Mouse (Mus musculus) right cerebral cortex, postnatal 10 days (tissue): Measurements from ENCODE around the gene Prss35.

Experiments
- DNase-seq, 2 experiments: peaks; one replicate each; pipeline ENCODE4 v3.0.0; 2021; ENCODE audit warnings: low spot score in 2 of 2

Gene Prss35

DNA sequence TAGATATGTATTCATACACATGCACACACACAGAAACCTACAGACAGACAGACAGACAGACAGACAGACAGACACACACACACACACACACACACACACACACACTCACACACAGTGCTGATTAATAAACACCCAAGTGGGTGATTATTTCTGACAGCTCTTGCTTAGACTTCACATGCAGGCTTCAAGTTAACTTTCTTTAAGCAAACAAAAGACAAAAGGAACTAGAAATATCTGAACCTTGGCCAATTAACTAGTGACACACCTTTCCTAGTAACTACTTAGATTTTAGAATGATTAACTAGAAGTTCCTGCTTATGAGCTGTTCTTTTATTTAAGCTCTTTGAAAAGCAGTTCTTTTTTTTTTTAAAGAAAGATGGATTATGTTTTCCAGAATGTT, 9.1 kb upstream of the Prss35 start:
- DNase-seq: no peak

DNA sequence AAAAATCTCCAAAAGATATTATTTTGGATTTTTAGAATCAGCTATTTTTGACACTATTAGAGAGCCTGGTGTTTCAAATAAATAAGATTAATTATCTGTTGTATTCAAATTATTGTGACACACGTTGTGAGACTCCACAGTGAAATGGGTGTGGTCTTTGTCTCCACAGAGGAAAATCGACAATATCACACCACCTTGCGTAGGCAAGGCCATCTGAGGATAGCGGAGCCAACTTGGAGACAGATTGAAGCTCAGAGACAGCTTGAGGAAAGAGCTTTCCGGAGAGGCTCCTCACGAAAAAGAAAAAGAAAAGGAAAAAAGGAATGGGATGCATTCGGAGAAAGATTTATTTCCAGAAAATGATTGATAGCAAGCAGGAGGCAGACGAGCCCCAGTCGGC, 8.7 kb upstream of the Prss35 start:
- DNase-seq: peak in 1 of 2 experiments; percentile 57

DNA sequence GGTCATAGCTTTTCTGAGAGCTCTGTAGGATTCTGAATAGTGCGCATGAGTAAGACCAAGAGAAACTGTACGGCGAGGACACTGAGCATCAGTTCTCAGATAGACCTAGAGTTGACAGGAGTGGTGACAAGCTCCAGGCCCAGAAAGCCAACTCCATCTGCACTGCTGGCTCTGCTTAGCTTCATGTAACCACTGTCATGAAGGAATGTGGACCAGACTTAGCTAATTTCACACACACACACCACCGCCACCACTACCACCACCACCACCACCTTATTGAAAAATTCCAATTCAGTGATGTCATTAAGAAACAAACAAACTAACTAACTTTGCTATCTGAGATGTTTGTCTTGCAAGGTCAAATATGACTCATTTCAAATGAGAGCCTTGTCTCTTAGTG, 6.5 kb upstream of the Prss35 start:
- DNase-seq: no peak

DNA sequence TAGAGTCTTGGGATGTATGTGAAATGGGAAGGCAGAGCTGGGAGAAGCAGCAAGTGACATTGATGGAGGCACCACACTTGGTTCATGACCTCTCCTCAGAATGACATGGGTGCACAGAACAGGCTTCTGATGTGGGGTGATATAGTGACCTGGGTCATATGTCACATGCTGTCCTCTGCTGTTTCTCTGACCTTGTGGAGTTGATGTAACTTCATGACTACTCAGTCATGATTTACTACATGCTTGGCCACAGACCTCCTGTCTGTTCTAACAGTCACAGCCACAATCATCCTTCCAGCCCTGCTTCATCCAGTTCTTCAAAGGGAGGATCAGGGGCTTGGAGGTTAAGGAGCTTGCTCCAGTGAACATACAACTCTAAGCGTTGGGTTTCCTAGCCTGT, 5.4 kb upstream of the Prss35 start:
- no peak for DNase-seq

DNA sequence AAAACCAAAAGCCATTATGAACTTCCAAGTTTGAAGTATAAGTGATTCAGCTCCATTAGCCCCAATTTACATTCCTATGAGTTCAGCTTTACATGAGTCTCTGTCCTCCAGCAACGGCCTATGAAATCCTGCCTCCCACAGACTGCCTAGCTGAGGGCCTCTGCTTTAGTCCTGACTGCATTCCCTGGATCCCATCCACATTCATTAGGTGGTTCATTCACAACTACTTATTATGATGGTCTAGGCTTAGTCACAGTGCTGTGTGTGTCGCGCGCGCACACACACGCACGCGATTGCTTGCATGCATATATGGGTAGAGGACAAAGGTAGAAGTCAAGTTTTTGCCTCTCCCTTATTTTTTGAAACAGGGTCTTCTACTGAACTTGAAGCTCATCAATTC, 4.6 kb upstream of the Prss35 start:
- DNase-seq: no peak

DNA sequence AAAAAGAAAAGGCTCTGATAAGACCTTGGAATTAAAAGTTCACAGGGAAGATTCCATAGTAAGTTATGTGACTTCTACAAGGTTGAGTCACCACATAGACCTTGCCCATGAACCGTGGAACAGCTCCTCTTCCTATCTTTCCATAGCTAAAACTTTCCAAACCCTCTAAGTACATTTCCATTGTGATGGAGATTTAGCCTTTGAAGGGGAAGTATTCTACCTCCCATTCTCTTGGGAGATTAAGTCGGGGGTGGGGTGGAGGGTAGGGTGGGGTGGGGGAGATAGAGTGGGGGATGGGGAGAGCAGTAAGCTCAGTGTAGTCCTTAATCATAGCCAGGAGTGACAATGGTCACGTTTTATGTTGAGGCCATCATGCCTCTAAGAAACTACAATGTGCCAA, 3.5 kb upstream of the Prss35 start:
- no peak for DNase-seq

DNA sequence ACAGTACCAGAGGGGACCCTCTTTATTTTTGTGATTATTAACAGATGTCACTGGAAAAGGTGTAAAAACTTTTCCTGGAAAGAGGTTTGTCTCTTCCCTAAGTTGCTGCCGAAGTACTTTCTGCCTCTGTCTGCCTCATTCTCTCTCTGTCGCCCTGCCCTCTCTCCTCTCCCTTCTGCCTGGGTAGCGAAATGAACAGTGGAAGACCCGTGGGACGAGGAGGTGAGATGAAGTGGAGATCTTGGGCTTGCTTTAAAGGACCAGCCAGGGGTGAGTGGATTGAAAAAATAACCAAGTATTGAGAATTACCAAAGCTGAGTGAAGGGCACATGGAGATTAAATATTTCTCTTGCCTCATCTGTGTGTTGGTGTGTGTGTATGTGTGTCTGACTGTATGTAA, 592 bp downstream of the Prss35 start:
- no peak for DNase-seq

DNA sequence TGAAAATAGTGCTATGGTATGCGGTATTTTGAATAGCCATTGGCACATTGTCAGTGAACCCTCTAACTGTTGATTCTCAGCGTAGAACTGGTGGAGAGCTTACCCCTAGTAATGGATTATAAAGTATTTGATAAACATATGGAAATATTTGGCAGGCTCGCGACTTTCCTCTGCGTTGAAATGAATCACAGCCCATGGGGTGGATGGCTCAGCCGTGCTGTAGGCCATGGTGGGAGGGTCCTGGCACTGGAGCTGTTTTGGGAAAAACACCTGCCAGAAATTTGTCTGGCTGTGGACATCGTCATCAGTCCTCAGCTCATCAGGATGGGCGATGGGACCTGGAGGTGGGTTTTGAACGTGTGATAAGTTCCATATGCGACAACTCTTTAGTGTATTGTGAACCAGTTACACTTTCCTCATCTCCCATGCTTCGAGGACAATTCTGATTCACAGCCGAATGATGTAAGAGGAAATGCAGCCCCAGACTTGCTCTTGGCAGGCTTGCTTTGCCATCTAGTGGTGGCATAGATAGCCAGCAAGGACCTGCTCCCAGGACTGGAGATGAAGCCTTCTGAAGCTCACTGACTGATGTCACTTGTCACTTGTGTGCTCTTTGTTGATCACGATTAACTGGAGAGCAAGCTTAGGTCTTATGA, 2.6 kb downstream of the Prss35 start:
- peak; percentile 88 for DNase-seq

DNA sequence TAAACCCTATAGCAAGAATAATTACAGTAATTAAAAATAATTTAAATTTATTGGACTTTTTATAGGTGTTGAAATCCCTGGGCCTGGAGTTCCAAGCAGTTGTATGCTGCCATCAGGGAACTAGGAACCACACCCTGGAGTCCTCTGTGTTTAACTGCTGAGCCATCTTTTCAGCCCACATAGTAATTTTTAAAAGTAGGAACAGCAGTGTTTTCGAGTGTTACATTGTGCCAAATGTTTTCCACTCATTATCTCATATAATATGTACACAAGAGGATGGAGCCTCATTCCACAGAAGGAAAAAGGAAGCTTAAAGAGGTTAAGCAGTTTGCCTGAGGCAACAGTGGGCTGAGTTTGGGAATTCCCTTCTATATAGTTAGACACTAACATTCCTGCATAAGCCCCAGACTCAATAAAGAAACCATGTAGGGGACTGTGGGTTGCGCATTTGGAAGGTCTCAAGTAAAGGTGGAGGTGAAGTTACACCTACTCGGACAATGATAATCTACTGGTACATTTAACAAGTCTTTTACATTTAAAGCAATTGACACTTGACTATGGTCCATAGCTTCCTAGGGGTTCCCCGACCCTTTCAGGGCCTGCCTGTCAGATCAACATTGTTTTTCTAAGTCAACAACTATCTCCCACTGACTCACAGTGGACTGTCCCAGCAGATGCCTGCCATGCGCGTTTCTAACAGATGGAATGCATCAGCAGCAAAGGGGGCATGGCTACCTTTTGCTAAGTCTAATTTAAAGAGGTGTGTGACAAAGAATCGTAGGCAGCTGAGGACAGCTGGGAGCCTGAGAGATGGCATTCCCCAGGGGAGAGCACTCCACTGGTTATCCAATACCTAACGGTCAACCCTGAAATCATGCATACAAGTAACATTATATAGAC, 19.3 kb downstream of the Prss35 start:
- DNase-seq: no peak

DNA sequence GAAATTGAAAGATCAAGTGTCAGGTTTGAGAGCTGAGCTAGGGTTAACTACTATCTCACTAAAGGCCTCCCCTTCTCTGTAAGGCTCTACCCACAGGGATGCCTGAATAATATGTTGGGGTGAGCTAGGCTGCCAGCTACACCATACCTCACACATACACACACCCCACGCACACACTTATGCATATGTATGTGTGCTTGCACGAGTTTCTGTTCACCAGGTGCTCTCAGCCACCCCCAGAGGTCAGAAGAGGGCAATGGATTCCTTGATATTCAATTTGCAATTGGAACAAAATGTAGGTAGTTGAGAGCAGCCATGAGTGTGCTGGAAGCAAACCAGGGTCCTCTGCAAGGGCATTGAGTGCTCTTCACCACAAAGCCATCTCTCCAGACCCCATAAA, 20.6 kb downstream of the Prss35 start:
- no peak for DNase-seq

DNA sequence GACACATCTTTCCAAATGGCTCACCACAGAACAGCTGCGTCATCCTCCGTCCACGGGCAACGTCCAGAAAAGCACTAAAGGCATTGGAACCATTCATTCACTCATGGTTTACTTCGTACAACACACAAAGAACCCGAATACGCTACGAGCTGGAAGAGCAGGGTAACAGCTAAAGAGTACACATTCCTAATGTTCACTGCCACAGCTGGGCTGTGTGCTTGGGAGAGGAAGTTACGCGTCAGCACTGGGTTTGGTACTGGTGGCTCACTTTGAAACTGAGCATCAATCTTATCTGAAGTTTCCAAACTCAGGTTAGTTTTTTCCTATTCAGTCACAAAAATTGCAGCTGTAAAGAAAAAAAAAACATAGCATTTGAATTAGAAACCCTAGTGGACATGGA, 23.5 kb downstream of the Prss35 start:
- DNase-seq: no peak

DNA sequence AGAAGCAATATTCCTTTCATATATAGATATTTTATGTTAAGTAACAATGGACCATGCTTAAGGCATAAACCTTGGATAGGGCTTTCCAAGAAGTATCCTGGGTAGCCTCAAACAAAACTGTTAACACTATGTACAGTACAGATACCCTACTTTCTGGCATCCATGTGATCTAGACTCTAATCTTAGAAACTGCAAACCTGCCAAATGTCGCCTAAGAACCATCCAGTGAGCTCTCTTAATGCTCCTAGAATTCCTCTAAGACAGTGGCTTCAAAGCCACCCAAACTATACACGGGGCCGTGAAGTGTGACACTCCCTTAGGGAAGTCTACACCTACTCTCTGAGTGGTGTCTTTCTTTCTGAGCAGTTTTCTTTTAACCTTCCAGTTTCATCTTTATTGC, 29.4 kb downstream of the Prss35 start:
- DNase-seq: no peak

DNA sequence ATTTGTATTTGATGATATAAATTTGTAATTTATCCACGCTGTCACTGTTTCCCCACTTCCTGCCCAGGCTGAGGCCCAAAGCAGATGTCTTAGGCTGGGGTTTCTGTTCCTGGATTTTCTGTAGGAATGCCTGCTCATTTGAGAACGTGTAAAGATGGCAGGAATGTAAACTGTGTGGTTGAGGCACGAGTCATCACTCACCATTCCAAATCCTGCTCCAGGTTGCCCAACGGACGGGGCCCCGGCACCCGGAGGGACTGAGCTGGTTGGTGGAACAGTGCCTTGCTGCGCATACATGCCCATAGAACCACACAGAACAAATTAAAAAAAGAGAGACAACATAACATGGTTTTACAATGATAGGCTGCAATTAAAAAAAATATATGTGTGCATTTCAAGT, 30.5 kb downstream of the Prss35 start:
- DNase-seq: no peak

DNA sequence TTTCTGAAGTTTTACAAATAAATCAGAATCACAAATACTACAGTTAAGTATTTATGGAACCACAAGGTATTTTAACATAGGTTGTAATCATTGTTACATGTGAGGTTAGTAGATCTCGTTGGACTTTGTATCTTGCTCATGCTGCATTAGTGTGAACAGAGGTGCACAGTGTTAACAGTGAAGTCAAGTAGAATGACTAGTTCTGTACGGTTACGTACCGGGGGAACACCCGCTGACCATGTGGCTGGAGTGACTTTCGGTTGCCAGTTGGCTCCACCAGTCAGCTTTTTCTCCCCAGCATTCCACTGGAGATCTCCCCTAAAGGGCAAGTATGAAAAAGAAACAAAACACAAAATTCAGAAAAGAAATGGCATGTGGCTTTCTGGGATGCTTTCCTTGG, 31.9 kb downstream of the Prss35 start:
- DNase-seq: no peak

DNA sequence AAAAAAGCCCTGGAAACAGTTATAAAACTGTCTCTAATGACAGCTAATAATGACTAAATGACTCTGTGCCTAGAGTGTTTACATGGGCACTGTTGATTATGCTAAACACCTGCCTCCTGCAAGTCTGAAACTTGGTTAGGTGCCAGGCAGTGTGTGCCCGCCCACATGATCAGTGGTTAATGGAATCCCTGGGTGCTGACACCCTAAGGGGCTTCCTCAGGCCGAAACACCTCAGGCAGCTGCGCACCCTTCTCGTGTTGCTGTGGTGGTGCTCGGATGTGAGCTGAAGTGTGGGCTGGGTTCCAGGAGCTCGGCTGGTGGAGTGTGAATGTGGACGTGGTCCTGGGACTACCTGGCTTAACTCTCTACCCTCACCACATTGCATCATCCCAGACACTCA, 33.9 kb downstream of the Prss35 start:
- DNase-seq: no peak

DNA sequence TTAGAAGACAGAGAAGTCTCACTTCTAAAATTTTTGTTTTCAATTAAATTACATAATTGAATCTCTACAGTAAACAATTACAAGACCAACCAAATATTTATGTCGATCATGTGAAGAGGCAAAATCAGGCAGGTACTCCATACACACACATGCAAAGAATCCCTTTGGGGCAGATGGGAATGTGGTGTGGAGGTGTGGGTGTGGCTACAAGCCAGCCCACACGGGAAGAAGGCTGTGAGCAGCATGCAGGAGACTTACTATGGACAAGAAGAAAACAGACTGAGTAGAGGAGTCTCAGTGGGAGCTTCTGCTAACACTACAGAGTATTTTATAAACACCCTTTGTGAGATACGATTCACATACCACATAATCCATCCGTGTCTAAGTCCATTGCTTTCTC, 34.8 kb downstream of the Prss35 start:
- DNase-seq: no peak

DNA sequence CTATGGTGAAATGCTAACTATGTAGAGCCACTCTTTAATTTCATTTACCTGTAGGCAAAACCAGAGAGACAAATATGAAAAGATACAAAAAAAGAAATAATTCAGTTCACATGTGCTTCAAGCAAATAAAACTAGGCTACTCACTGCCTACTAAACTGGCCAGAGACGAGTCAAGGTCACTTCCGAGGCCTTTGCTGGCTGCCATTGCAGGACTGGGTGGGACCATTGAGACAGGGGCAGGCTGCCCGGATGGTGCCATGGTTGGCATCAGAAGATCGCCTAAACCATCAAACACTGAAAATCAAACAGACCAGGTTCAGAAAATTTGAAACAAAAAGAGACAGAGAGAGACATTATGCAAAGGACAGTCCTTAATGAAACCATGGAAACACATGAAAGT, 38.0 kb downstream of the Prss35 start:
- no peak for DNase-seq

DNA sequence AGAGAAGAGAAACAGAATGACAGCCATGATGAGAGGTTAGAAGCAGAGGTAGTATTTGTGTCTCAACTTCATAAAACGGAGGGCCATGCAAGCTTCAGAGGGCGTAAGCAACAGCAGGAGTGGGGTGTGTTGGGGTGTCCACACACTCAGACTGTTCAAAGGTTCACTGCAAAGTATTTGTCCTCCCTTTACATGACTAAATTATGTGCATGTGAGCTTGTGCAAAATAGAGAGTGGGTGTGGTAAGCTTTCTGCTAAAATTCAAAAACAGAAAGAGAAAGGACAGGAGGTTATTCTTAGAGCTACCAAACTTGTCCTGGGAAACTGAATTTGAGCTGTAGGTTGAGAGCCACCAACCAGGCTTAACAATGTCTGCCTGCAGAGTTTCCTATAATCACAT, 39.4 kb downstream of the Prss35 start:
- no peak for DNase-seq

DNA sequence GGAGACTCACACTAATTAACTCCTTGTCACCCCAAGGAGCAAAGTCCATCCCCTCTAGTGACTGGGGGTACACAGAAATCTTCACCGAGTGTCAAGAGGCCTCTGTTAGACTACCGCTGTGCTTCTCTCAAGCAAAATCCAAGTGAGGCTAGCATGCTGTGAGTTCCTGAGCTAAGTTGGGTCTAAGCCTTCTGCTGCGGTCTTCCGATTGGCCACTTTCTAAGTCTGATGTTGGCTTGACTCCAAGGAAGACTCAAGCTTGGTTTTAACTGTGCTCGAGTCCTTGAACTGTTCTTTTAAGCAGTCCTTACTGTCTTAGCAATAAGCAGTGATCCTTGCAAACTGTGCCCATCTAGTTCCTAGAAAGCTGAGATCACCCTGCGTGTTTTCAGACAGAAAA, 45.7 kb downstream of the Prss35 start:
- DNase-seq: no peak

DNA sequence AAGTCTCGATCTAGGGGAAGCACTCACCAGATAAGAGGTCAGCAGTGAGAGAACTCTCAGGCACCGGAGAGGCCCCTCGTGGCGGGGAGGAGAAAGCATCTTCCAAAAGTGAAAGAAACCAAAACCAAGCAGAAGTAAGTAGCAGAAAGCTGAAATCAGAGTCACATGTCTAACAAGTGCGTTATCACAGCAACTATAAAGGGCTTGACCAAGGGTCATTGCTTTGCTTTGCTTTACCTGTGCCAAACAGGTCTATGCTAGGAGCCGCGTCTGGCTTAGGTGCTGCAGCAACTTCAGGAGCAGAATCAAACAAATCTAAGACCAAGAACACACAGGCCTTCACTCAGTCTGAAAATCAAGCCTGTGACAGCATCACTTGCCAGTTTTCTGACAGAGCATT, 48.5 kb downstream of the Prss35 start:
- no peak for DNase-seq

DNA sequence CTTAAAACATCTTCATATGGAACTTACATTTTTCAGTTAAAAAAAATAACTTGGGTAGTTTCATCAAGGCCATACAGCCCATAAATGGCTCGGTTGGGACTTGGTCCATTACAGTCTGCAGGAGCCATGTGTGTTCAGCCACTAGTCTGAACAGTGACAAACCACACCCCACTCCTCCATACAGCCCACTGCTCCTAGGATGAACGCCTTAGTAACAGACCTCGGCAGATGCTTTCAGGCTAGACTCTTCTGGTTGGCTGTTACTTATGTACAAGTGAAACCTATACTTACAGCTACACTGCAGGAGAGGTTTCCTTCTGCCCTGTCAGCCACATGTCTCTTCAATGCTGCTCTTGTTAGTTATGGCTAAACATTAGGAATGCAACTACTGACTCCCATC, 51.8 kb downstream of the Prss35 start:
- no peak for DNase-seq

DNA sequence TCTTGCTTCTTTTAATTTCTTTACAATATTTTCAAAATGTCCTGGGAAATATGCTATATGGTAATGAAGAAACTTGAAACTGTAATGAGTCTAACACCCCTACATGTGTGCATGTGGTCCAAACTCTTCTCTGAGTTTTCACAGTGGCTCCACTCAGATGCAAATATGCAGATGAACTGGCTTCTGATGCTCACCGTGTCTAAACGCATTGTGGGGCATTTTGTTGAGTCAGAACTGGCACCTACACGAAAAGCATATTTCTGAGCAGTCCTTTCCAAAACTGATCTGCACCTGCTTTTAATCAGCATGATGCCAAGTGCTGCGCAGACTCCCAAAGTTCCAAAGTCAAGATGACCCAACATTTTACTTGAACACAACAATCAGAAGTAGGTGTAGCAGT, 54.1 kb downstream of the Prss35 start:
- no peak for DNase-seq

DNA sequence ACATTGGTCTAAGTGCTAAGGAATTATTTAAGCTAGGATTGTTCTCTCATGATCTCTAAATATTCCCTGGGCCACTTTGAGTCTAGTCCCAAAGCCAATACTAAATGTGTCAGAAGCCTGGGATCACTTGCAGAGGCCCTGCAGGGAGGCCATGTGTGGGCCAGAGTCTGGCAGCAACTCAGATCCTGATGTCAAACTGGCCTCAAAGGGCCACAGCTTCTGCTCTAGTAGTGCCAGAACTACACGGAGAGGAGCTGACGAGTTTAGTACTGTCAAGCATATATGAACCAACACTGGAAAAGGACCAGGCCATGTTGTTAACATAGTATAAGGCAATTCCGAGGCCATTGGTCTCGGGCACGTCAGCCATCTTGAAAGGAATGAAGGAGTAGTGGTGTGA, 54.7 kb downstream of the Prss35 start:
- DNase-seq: no peak

DNA sequence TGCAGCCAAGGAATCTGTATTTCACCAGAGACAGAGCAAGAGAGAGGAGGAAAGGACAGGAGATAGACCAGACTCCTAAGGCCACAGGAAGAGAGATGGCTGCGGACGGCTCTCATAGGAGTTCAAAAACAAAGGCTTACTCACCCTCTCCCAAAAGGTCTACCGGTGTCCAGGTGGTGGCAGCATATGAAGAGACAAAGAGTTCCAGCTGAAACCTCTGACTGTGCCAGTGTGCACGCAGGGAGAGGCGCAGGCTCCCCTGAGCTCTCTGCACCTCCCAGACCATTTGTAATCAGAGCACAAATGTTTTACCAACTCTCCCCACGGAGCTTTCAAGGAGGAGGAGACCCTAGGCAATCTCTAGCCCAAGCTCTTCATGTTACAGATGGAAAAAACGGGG, 55.2 kb downstream of the Prss35 start:
- DNase-seq: no peak
